Mouse (Mus musculus) kidney, postnatal 10 days (tissue): Measurements from ENCODE around the gene Tmem56.

Experiments used
- DNase-seq: peaks from one replicate; pipeline ENCODE4 v3.0.0; 2021; ENCODE audit warnings: mixed read lengths

Tmem56 gene

GRCm38 (mm10) chr3:121282998-121283397, at the start of gene Tmem56:
Tmem56 (minus strand) TSS chr3:121283098.
- no peak for DNase-seq

- DNase-seq = no peak
Observed at GRCm38 (mm10) chr3:121330244-121330646, 47.3 kb upstream of the Tmem56 start.

- no peak for DNase-seq
Observed at GRCm38 (mm10) chr3:121329647-121330046, 46.7 kb upstream of the Tmem56 start.

GRCm38 (mm10) chr3:121327406-121327805, 44.5 kb upstream of the Tmem56 start:
- DNase-seq = no peak

GRCm38 (mm10) chr3:121323371-121323770, 40.5 kb upstream of the Tmem56 start:
- DNase-seq = no peak

GRCm38 (mm10) chr3:121320896-121321295, 38.0 kb upstream of the Tmem56 start:
- DNase-seq = no peak

GRCm38 (mm10) chr3:121319906-121320305, 37.0 kb upstream of the Tmem56 start:
- DNase-seq = no peak

GRCm38 (mm10) chr3:121315498-121315897, 32.6 kb upstream of the Tmem56 start:
- no peak for DNase-seq

- no peak for DNase-seq
Observed at GRCm38 (mm10) chr3:121314149-121314548, 31.3 kb upstream of the Tmem56 start.

- no peak for DNase-seq
Observed at GRCm38 (mm10) chr3:121312979-121313378, 30.1 kb upstream of the Tmem56 start.

- no peak for DNase-seq
Observed at GRCm38 (mm10) chr3:121312426-121312825, 29.5 kb upstream of the Tmem56 start.

GRCm38 (mm10) chr3:121309896-121310714, 27.2 kb upstream of the Tmem56 start:
- DNase-seq = peak; percentile 32

- no peak for DNase-seq
Observed at GRCm38 (mm10) chr3:121309429-121309828, 26.5 kb upstream of the Tmem56 start.

- no peak for DNase-seq
Observed at GRCm38 (mm10) chr3:121308935-121309334, 26.0 kb upstream of the Tmem56 start.

GRCm38 (mm10) chr3:121307532-121308234, 24.8 kb upstream of the Tmem56 start:
- peak; percentile 84 for DNase-seq

GRCm38 (mm10) chr3:121306641-121307040, 23.7 kb upstream of the Tmem56 start:
- no peak for DNase-seq

- no peak for DNase-seq
Observed at GRCm38 (mm10) chr3:121294200-121294599, 11.3 kb upstream of the Tmem56 start.

GRCm38 (mm10) chr3:121291560-121292258, 8.8 kb upstream of the Tmem56 start, which contains the start of gene Alg14:
Alg14 (plus strand) TSS chr3:121291773.
- peak; percentile 98 for DNase-seq

- DNase-seq = no peak
Observed at GRCm38 (mm10) chr3:121291225-121291559, 8.3 kb upstream of the Tmem56 start.

GRCm38 (mm10) chr3:121290681-121291080, 7.8 kb upstream of the Tmem56 start:
- DNase-seq = no peak

- no peak for DNase-seq
Observed at GRCm38 (mm10) chr3:121287151-121287550, 4.3 kb upstream of the Tmem56 start.

- DNase-seq = no peak
Observed at GRCm38 (mm10) chr3:121285219-121285618, 2.3 kb upstream of the Tmem56 start.

- DNase-seq = no peak
Observed at GRCm38 (mm10) chr3:121279679-121280078, 3.2 kb downstream of the Tmem56 start.

GRCm38 (mm10) chr3:121277557-121277956, 5.3 kb downstream of the Tmem56 start:
- DNase-seq = no peak
